Mouse (Mus musculus): ENCODE measurements at regions not wholly inside any gene's neighbourhood (a gene's known extent, or its start where the extent isn't known, plus 50 kb on each side); places are given as distances from the start of the nearest gene placed in this dataset.

- TF ChIP-seq CTCF (IDR thresholded peaks at IDR 0.05; ENCODE audit: low read depth), result no peak
- TF ChIP-seq EP300 (IDR thresholded peaks at IDR 0.05; ENCODE audit: low read depth), result no peak
Measured at GRCm38 (mm10) chr14:46625760-46626159, 134.6 kb upstream of the Cdkn3 start.

All from liver, embryonic 14.5 days (tissue).